Mouse (Mus musculus): ENCODE data around the gene Fam81a.

Gene Fam81a

GRCm38 (mm10) chr9:70049839-70050238 is 92.5 kb downstream of the Fam81a start:
- no peak for DNase-seq

GRCm38 (mm10) chr9:70049416-70049783 is 93.0 kb downstream of the Fam81a start:
- no peak for DNase-seq

GRCm38 (mm10) chr9:70048751-70049415 is 93.5 kb downstream of the Fam81a start:
- DNase-seq: no peak

- DNase-seq: no peak
These were observed 94.1 kb downstream of the Fam81a start for GRCm38 (mm10) chr9:70048280-70048679.

GRCm38 (mm10) chr9:70047839-70048238 is 94.5 kb downstream of the Fam81a start:
- no peak for DNase-seq

- DNase-seq: no peak
These were observed 96.1 kb downstream of the Fam81a start for GRCm38 (mm10) chr9:70046255-70046654.

GRCm38 (mm10) chr9:70044865-70045264 is 97.5 kb downstream of the Fam81a start:
- no peak for DNase-seq

GRCm38 (mm10) chr9:70042935-70043334 is 99.4 kb downstream of the Fam81a start:
- DNase-seq: no peak

- no peak for DNase-seq
These were observed 100.2 kb downstream of the Fam81a start for GRCm38 (mm10) chr9:70042137-70042536.

GRCm38 (mm10) chr9:70040570-70040969 is 101.8 kb downstream of the Fam81a start:
- no peak for DNase-seq

- no peak for DNase-seq
These were observed 102.6 kb downstream of the Fam81a start for GRCm38 (mm10) chr9:70039597-70040385.

Data from cerebellum, adult 8-10 months (tissue).